Mouse (Mus musculus) erythroblast, embryonic 14.5 days (primary cell): ENCODE measurements at regions not wholly inside any gene's neighbourhood (a gene's known extent, or its start where the extent isn't known, plus 50 kb on each side); places are given as distances from the start of the nearest gene placed in this dataset.

Experiments used
- H3K27me3 ChIP-seq: 2 replicates; pipeline ENCODE4 v1.6.1; 2012; ENCODE audit warnings: inconsistent platforms; ENCODE audit not compliant: control insufficient read depth
- H3K36me3 ChIP-seq: 2 replicates; pipeline ENCODE4 v1.6.1; 2012; ENCODE audit warnings: mild to moderate bottlenecking, inconsistent platforms; ENCODE audit not compliant: control insufficient read depth
- H3K4me1 ChIP-seq: 2 replicates; pipeline ENCODE4 v1.6.1; 2012; ENCODE audit warnings: inconsistent platforms; ENCODE audit not compliant: control insufficient read depth
- H3K4me3 ChIP-seq: replicated peaks from 2 replicates; pipeline ENCODE3; 2012; ENCODE audit warnings: moderate library complexity, mild to moderate bottlenecking, inconsistent platforms
- H3K9me3 ChIP-seq: 2 replicates; pipeline ENCODE4 v1.6.1; 2012; ENCODE audit warnings: low read length, inconsistent platforms, mixed read lengths; ENCODE audit not compliant: control insufficient read depth
- GATA1 ChIP-seq: IDR thresholded peaks from 2 replicates; pipeline ENCODE4 v1.6.1; 2012; ENCODE audit warnings: low read length, inconsistent platforms, mixed read lengths
- TAL1 ChIP-seq: IDR thresholded peaks from 3 replicates; pipeline ENCODE4 v1.6.1; 2012; ENCODE audit warnings: low read length, inconsistent platforms, mixed read lengths

GRCm38 (mm10) chr1:61050346-61050745, 72.6 kb downstream of the Icos start:
- Histone ChIP-seq H3K4me3 (no peak overlapping the region), H3K36me3 (no peaks in the 10 kb centered on the region), H3K9me3 (no peaks in the 10 kb centered on the region), H3K4me1 (no peaks in the 10 kb centered on the region), H3K27me3 (no peaks in the 10 kb centered on the region)
- TF ChIP-seq TAL1 (no peak), GATA1 (no peak)

GRCm38 (mm10) chr1:61053676-61054075, 75.9 kb downstream of the Icos start:
- Histone ChIP-seq H3K4me1 (no peaks in the 10 kb centered on the region), H3K4me3 (no peak overlapping the region), H3K36me3 (no peaks in the 10 kb centered on the region), H3K9me3 (no peaks in the 10 kb centered on the region), H3K27me3 (no peaks in the 10 kb centered on the region)
- TF ChIP-seq TAL1 (no peak), GATA1 (no peak)

GRCm38 (mm10) chr1:61054391-61054790, 76.7 kb downstream of the Icos start:
- TF ChIP-seq GATA1 (no peak), TAL1 (no peak)
- no peak overlapping the region for H3K4me3 ChIP-seq
- no peaks in the 10 kb centered on the region for H3K4me1 ChIP-seq
- H3K27me3 ChIP-seq = no peaks in the 10 kb centered on the region
- no peaks in the 10 kb centered on the region for H3K9me3 ChIP-seq
- no peaks in the 10 kb centered on the region for H3K36me3 ChIP-seq

- Histone ChIP-seq H3K27me3 (no peaks in the 10 kb centered on the region), H3K4me1 (no peaks in the 10 kb centered on the region), H3K9me3 (no peaks in the 10 kb centered on the region), H3K36me3 (no peaks in the 10 kb centered on the region), H3K4me3 (no peak overlapping the region)
- TF ChIP-seq TAL1 (no peak), GATA1 (no peak)
Measured at GRCm38 (mm10) chr1:61055176-61055575, 77.4 kb downstream of the Icos start.

DNA sequence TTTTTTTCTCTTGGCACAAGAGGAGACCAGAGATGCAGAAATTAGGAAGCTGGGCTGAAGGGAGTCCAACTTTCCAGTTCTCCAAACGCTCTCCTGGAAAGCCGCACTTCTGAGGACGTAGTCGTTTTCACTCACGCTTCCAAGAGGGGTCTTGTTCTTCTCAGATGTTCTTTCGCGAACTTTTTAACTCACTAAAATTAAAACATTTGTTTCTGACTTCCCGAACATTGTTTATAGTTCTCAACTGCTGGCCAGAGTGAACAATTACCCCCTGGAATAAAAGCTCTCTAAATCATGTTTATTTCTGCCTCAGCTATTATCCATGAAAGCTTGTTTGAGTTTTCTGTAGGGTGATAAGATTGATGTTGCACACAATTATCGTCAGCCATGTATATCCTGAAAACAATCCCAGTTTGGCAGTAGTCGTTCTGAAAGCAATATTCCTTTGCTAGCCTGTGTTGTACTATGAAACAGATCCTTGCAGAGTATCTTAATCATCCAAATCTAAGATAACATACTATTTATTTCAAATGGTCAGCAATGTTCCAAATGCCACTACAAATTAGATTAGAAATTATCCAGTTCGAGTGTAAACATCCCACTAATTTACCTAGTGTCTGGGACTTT, 82.3 kb downstream of the Icos start:
- H3K4me3 ChIP-seq = no peak overlapping the region
- no peaks in the 10 kb centered on the region for H3K9me3 ChIP-seq
- H3K36me3 ChIP-seq = no peaks in the 10 kb centered on the region
- H3K4me1 ChIP-seq = no peaks in the 10 kb centered on the region
- no peaks in the 10 kb centered on the region for H3K27me3 ChIP-seq
- TF ChIP-seq TAL1 = no peak
- TF ChIP-seq GATA1 = no peak

DNA sequence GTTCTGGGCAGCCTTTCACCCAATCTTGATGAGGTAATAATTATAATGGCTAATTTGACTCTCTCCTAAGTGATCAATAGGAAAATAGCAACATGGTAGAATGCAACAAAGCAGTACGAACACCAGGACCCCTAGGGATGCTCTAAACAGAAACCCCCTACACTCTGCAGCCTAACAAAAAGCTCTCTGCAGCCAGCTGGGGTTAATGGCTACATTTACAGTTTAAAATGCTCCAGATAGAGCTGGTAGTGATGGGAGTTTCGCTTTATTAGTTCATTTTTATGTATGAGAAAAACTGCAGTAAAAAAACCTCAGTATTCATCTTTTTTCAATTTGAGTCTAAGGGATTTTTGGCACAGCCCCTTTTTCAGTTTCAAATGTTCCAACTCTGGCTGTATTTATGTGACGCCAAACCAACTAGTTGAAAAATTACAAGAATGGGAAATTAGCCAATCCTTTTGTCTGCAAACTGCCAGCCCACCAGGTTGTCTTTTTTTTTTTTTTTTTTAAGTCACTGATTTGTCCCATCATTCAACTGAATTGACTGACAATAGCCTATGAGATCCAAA, 84.2 kb downstream of the Icos start:
- Histone ChIP-seq H3K4me3 (no peak overlapping the region), H3K4me1 (no peaks in the 10 kb centered on the region), H3K9me3 (no peaks in the 10 kb centered on the region), H3K27me3 (no peaks in the 10 kb centered on the region), H3K36me3 (no peaks in the 10 kb centered on the region)
- TF ChIP-seq GATA1 (no peak), TAL1 (no peak)

DNA sequence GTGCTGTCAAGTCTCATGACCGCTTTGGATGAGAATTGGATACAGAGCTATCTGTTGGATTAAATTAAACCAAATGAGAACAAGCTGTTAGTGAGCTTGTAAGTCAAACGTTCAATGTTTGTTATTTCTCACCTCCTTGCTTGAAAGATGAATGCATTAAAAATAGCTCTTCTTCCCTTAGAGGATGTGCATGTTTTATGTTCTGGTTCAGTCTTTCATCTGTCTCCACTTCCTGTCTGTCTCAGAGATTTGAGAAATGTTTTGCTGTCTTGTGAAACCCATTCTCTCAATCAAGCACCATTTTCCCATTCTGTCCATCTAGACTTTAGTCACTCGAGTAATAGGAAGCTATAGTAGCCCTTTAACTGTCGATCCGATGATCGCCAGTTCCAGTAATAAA, 90.4 kb downstream of the Icos start:
- TF ChIP-seq TAL1 (no peak), GATA1 (no peak)
- no peak overlapping the region for H3K4me3 ChIP-seq
- H3K36me3 ChIP-seq = no peaks in the 10 kb centered on the region
- H3K27me3 ChIP-seq = no peaks in the 10 kb centered on the region
- no peaks in the 10 kb centered on the region for H3K4me1 ChIP-seq
- no peaks in the 10 kb centered on the region for H3K9me3 ChIP-seq

GRCm38 (mm10) chr1:61074127-61074526, 96.4 kb downstream of the Icos start:
- no peak overlapping the region for H3K4me3 ChIP-seq
- no peaks in the 10 kb centered on the region for H3K4me1 ChIP-seq
- TF ChIP-seq TAL1 (no peak), GATA1 (no peak)
- H3K27me3 ChIP-seq = no peaks in the 10 kb centered on the region
- no peaks in the 10 kb centered on the region for H3K9me3 ChIP-seq
- H3K36me3 ChIP-seq = no peaks in the 10 kb centered on the region

- H3K4me1 ChIP-seq = no peaks in the 10 kb centered on the region
- H3K36me3 ChIP-seq = no peaks in the 10 kb centered on the region
- no peaks in the 10 kb centered on the region for H3K9me3 ChIP-seq
- H3K27me3 ChIP-seq = no peaks in the 10 kb centered on the region
- TF ChIP-seq TAL1 (no peak), GATA1 (no peak)
- no peak overlapping the region for H3K4me3 ChIP-seq
Measured at GRCm38 (mm10) chr1:61075335-61075734, 97.6 kb downstream of the Icos start.

DNA sequence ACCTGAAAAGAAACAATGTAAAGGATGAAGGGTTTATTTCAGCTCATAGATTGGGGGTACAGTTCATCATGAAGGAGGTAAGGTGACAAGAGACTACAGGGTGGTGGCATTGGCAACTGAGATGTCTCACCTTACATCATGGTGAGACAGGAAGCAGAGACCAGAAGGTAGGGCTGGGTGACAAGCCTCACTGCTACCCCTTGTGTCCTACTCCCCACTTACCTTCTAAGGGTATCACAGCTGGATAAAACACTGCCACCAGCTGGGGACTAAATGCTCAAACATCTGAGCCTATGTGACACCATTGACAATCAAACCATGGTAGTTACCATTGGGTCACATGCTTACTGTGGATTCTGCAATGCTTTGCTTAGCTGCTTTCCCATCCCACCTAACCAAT, 107.0 kb downstream of the Icos start:
- Histone ChIP-seq H3K9me3 (no peaks in the 10 kb centered on the region), H3K4me3 (no peak overlapping the region), H3K36me3 (no peaks in the 10 kb centered on the region), H3K27me3 (no peaks in the 10 kb centered on the region), H3K4me1 (no peaks in the 10 kb centered on the region)
- no peak for TF ChIP-seq TAL1
